Mouse (Mus musculus) olfactory bulb, adult 2 months (tissue): ENCODE measurements at regions not wholly inside any gene's neighbourhood (a gene's known extent, or its start where the extent isn't known, plus 50 kb on each side); places are given as distances from the start of the nearest gene placed in this dataset.

Source experiments
- CTCF ChIP-seq: fragments of 200-500 bp; IDR thresholded peaks from 2 replicates; pipeline ENCODE4 v1.5.1; 2012; ENCODE audit warnings: low read depth, mild to moderate bottlenecking, low read length, moderate library complexity; ENCODE audit not compliant: insufficient read depth
- POLR2A ChIP-seq: fragments of 200-500 bp; IDR thresholded peaks from 2 replicates; pipeline ENCODE4 v1.6.1; 2012; ENCODE audit warnings: mild to moderate bottlenecking, low read depth, low read length, moderate library complexity; ENCODE audit not compliant: insufficient read depth

GRCm38 (mm10) chr9:33003880-33004279 lies 367.9 kb downstream of the Ets1 start:
- TF ChIP-seq CTCF (no peak), POLR2A (no peak)
